Mouse (Mus musculus) adrenal gland, postnatal 25 days (tissue): ENCODE results near the gene Kcnk18. TPM values are rescaled to one million over a fixed set of nuclear protein-coding genes. Genes with fewer than 3 reads are reported as not detected.

Source experiments
- DNase-seq: peaks from one replicate; pipeline ENCODE4 v3.0.0; 2021; ENCODE audit warnings: mixed read lengths
- total RNA-seq: library from RNA; stranded (reverse); gene quantifications from 2 replicates; pipeline ENCODE4 v1.2.3, GENCODE M21; 2021

Gene Kcnk18
- total RNA-seq, 1 experiment from 2014 or later = not detected

- DNase-seq = no peak
These were observed 9.4 kb downstream of the Kcnk18 start for GRCm38 (mm10) chr19:59228376-59228775.

GRCm38 (mm10) chr19:59232786-59233185 is 13.8 kb downstream of the Kcnk18 start:
- DNase-seq = no peak

GRCm38 (mm10) chr19:59235001-59235400 is 16.0 kb downstream of the Kcnk18 start:
- no peak for DNase-seq

- DNase-seq = no peak
These were observed 17.0 kb downstream of the Kcnk18 start for GRCm38 (mm10) chr19:59236046-59236445.

GRCm38 (mm10) chr19:59238630-59239029 is 19.6 kb downstream of the Kcnk18 start:
- DNase-seq = no peak

GRCm38 (mm10) chr19:59239124-59239817 is 20.3 kb downstream of the Kcnk18 start:
- peak; percentile 89 for DNase-seq

GRCm38 (mm10) chr19:59241987-59242386 is 23.0 kb downstream of the Kcnk18 start:
- DNase-seq = peak; percentile 61

- DNase-seq = no peak
These were observed 24.0 kb downstream of the Kcnk18 start for GRCm38 (mm10) chr19:59243057-59243456.

- peak; percentile 36 for DNase-seq
These were observed 29.1 kb downstream of the Kcnk18 start for GRCm38 (mm10) chr19:59248144-59248543.

- no peak for DNase-seq
These were observed 29.7 kb downstream of the Kcnk18 start for GRCm38 (mm10) chr19:59248553-59249286.

GRCm38 (mm10) chr19:59252651-59253050 is 33.6 kb downstream of the Kcnk18 start:
- DNase-seq = no peak

GRCm38 (mm10) chr19:59259633-59260032 is 40.6 kb downstream of the Kcnk18 start:
- DNase-seq = no peak

GRCm38 (mm10) chr19:59260718-59261442 is 41.9 kb downstream of the Kcnk18 start, which contains the start of gene Slc18a2:
Gene Slc18a2 (plus strand): TSS chr19:59260896.
- DNase-seq = peak; percentile 26

- DNase-seq = no peak
These were observed 42.6 kb downstream of the Kcnk18 start for GRCm38 (mm10) chr19:59261604-59262003.

- no peak for DNase-seq
These were observed 44.2 kb downstream of the Kcnk18 start for GRCm38 (mm10) chr19:59263171-59263570.

- DNase-seq = no peak
These were observed 46.0 kb downstream of the Kcnk18 start for GRCm38 (mm10) chr19:59264838-59265532.

- DNase-seq = no peak
These were observed 46.9 kb downstream of the Kcnk18 start for GRCm38 (mm10) chr19:59265907-59266306.

- no peak for DNase-seq
These were observed 48.5 kb downstream of the Kcnk18 start for GRCm38 (mm10) chr19:59267417-59267963.

GRCm38 (mm10) chr19:59273190-59273589 is 54.2 kb downstream of the Kcnk18 start:
- DNase-seq = no peak

GRCm38 (mm10) chr19:59276354-59276753 is 57.3 kb downstream of the Kcnk18 start:
- no peak for DNase-seq

GRCm38 (mm10) chr19:59280841-59281240 is 61.8 kb downstream of the Kcnk18 start:
- no peak for DNase-seq

GRCm38 (mm10) chr19:59282001-59282400 is 63.0 kb downstream of the Kcnk18 start:
- no peak for DNase-seq
